Mouse (Mus musculus) midbrain, postnatal 0 days (tissue): Measurements from ENCODE around the gene Cyp2s1. TPM values are rescaled to one million over a fixed set of nuclear protein-coding genes. Genes with fewer than 3 reads are reported as not detected.

Source experiments
- ATAC-seq: fragments of 200-750 bp; cut with Nextera tagmentation; 2 replicates; pipeline ENCODE4 v1.8.0; 2017; ENCODE audit warnings: moderate number of reproducible peaks, mild to moderate bottlenecking, moderate TSS enrichment, moderate library complexity; ENCODE audit not compliant: low FRiP score
- DNase-seq: peaks from one replicate; pipeline ENCODE4 v3.0.0-alpha.2; 2015; ENCODE audit warnings: low spot score
- H3K27ac ChIP-seq: fragments of 300-500 bp; sonication (generic); 2 replicates; pipeline ENCODE4 v1.5.1; 2014; ENCODE audit warnings: low read depth, mild to moderate bottlenecking, low read length, mixed read lengths
- H3K27me3 ChIP-seq: fragments of 300-500 bp; sonication (generic); 2 replicates; pipeline ENCODE4 v1.6.1; 2014; ENCODE audit warnings: low read length, control low read depth, mixed read lengths; ENCODE audit not compliant: insufficient read depth
- H3K36me3 ChIP-seq: fragments of 300-500 bp; sonication (generic); 2 replicates; pipeline ENCODE4 v1.6.1; 2014; ENCODE audit warnings: low read length, control low read depth, mixed read lengths; ENCODE audit not compliant: insufficient read depth
- H3K4me1 ChIP-seq: fragments of 300-500 bp; sonication (generic); 2 replicates; pipeline ENCODE4 v1.6.1; 2014; ENCODE audit warnings: mild to moderate bottlenecking, control low read depth, antibody characterized with exemption, low read length, mixed read lengths; ENCODE audit not compliant: insufficient read depth
- H3K4me2 ChIP-seq: fragments of 300-500 bp; sonication (generic); 2 replicates; pipeline ENCODE4 v1.6.1; 2014; ENCODE audit warnings: low read depth, mild to moderate bottlenecking, low read length, mixed read lengths; ENCODE audit not compliant: poor library complexity, severe bottlenecking
- H3K4me3 ChIP-seq: fragments of 300-500 bp; sonication (generic); 2 replicates; pipeline ENCODE4 v1.5.1; 2014; ENCODE audit warnings: low read depth, mild to moderate bottlenecking, low read length, moderate library complexity
- H3K9ac ChIP-seq: fragments of 300-500 bp; sonication (generic); replicated peaks from 2 replicates; pipeline ENCODE4 v1.6.1; 2014; ENCODE audit warnings: mild to moderate bottlenecking, low read length, moderate library complexity, mixed read lengths; ENCODE audit not compliant: poor library complexity, severe bottlenecking
- H3K9me3 ChIP-seq: fragments of 300-500 bp; sonication (generic); 2 replicates; pipeline ENCODE4 v1.6.1; 2016; ENCODE audit warnings: low read length, control low read depth
- CTCF ChIP-seq: IDR thresholded peaks from 2 replicates; pipeline ENCODE4 v1.5.1; 2016; ENCODE audit warnings: antibody characterized with exemption, mild to moderate bottlenecking
- WGBS: fragments of 180-500 bp; shearing (Covaris S2); extraction: QIAGEN DNeasy Blood & Tissue Kit; methylation state at CpG from one replicate; pipeline ENCODE4 v1.1.7; 2014; 5-methylcytosine and 5-hydroxymethylcytosine counted together
- polyA plus RNA-seq: library from polyadenylated mRNA; unstranded; fragments of >200 nt; fragmentation: Nextera tagmentation; extraction: Ambion mirVana; gene quantifications from 2 replicates; pipeline ENCODE4 v1.2.1, GENCODE M21; 2015
- total RNA-seq: library from RNA; depleted of rRNA; stranded (reverse); fragments of >200 nt; gene quantifications from 2 replicates; pipeline ENCODE4 v1.2.3, GENCODE M21; 2014; rRNA removed

Gene Cyp2s1
- total RNA-seq (3.0 and 4.8 TPM in 2 replicates), polyA plus RNA-seq (2.5 and 3.4 TPM in 2 replicates)

- under 1% methylated on average over 36 of the region's 40 CpGs for WGBS
- H3K36me3 ChIP-seq, result no peaks in the 10 kb centered on the region
- 0 out of 2 replicates have a peak within 1 kb of the TSS, but pooled peaks have one; percentile 32 for H3K27ac ChIP-seq
- H3K9me3 ChIP-seq, result no peaks in the 10 kb centered on the region
- DNase-seq (peak; percentile 10), ATAC-seq (peak; percentile 63; the same call in 1 of the 2 replicates)
- peak within 1 kb of the TSS; percentile 95 for H3K4me2 ChIP-seq
- no peaks in the 10 kb centered on the region; the same call in 1 of the 2 replicates for H3K4me1 ChIP-seq
- no peak for TF ChIP-seq CTCF
- peak within 1 kb of the TSS; percentile 69 for H3K9ac ChIP-seq
- no peaks in the 10 kb centered on the region for H3K27me3 ChIP-seq
- H3K4me3 ChIP-seq, result peak within 1 kb of the TSS; percentile 54
These were observed at the start of gene Cyp2s1 for GRCm38 (mm10) chr7:25816241-25816919. Gene Cyp2s1, minus strand, starts transcription at chr7:25816913.

GRCm38 (mm10) chr7:25864861-25865260, 48.1 kb upstream of the Cyp2s1 start:
- Histone ChIP-seq H3K27ac (no peak overlapping the region), H3K4me3 (no peak overlapping the region), H3K9ac (no peak overlapping the region), H3K9me3 (no peaks in the 10 kb centered on the region), H3K4me1 (no peaks in the 10 kb centered on the region), H3K27me3 (no peaks in the 10 kb centered on the region), H3K36me3 (no peaks in the 10 kb centered on the region), H3K4me2 (no peak overlapping the region)
- 36% methylated on average over 5 of the region's 5 CpGs for WGBS
- ATAC-seq (no peak), DNase-seq (no peak)
- no peak for TF ChIP-seq CTCF

GRCm38 (mm10) chr7:25863756-25864155, 47.0 kb upstream of the Cyp2s1 start:
- no peaks in the 10 kb centered on the region for H3K27me3 ChIP-seq
- ATAC-seq (no peak), DNase-seq (no peak)
- no peak overlapping the region for H3K4me3 ChIP-seq
- no peak overlapping the region for H3K27ac ChIP-seq
- no peaks in the 10 kb centered on the region for H3K4me1 ChIP-seq
- no peak overlapping the region for H3K4me2 ChIP-seq
- H3K9ac ChIP-seq, result no peak overlapping the region
- no peaks in the 10 kb centered on the region for H3K9me3 ChIP-seq
- 86% methylated on average over 3 of the region's 3 CpGs for WGBS
- no peak for TF ChIP-seq CTCF
- no peaks in the 10 kb centered on the region for H3K36me3 ChIP-seq

GRCm38 (mm10) chr7:25862365-25862764, 45.7 kb upstream of the Cyp2s1 start:
- no peak for ATAC-seq
- H3K36me3 ChIP-seq, result no peaks in the 10 kb centered on the region
- no peaks in the 10 kb centered on the region for H3K4me1 ChIP-seq
- H3K27ac ChIP-seq, result no peak overlapping the region
- no peak overlapping the region for H3K4me3 ChIP-seq
- no peaks in the 10 kb centered on the region for H3K9me3 ChIP-seq
- DNase-seq, result no peak
- no peak overlapping the region for H3K4me2 ChIP-seq
- WGBS, result 79% methylated on average over 2 of the region's 2 CpGs
- no peak for TF ChIP-seq CTCF
- no peak overlapping the region for H3K9ac ChIP-seq
- no peaks in the 10 kb centered on the region for H3K27me3 ChIP-seq

GRCm38 (mm10) chr7:25859962-25860870, 43.5 kb upstream of the Cyp2s1 start:
- peak; percentile 8 for DNase-seq
- peak; percentile 32 for TF ChIP-seq CTCF

More at GRCm38 (mm10) chr7:25859962-25860870, 43.5 kb upstream of the Cyp2s1 start:
- H3K4me2 ChIP-seq, result no peak overlapping the region
- no peaks in the 10 kb centered on the region for H3K36me3 ChIP-seq
- H3K9me3 ChIP-seq, result no peaks in the 10 kb centered on the region
- no peak overlapping the region for H3K4me3 ChIP-seq
- WGBS, result 18% methylated on average over 8 of the region's 9 CpGs
- H3K9ac ChIP-seq, result no peak overlapping the region
- H3K27ac ChIP-seq, result no peak overlapping the region
- no peak for ATAC-seq
- H3K27me3 ChIP-seq, result no peaks in the 10 kb centered on the region
- no peaks in the 10 kb centered on the region for H3K4me1 ChIP-seq
